Mouse (Mus musculus) central nervous system, embryonic 14 days (tissue): ENCODE measurements around the gene B4galt5. TPM values are rescaled to one million over a fixed set of nuclear protein-coding genes. Genes with fewer than 3 reads are reported as not detected.

Experiments
- polyA plus RNA-seq: library from polyadenylated mRNA; depleted of rRNA; stranded (reverse); fragments of >200 nt; gene quantifications from 2 replicates; pipeline ENCODE4 v1.2.3, GENCODE M21; 2012; rRNA removed

B4galt5 gene
- polyA plus RNA-seq, result 28.0 and 31.8 TPM in 2 replicates

GRCm38 (mm10) chr2:167348376-167349282 lies at the start of gene B4galt5:
B4galt5 (minus strand) TSS chr2:167349183.

Other genes with a start within 250 kb of the B4galt5 start
- 4.5 and 5.4 TPM in 2 replicates for gene Kcnb1, start 159.0 kb downstream of the B4galt5 start, polyA plus RNA-seq
- gene Ptgis, start 108.6 kb downstream of the B4galt5 start, polyA plus RNA-seq, result 4.0 and 9.0 TPM in 2 replicates
- gene Slc9a8, start 72.5 kb upstream of the B4galt5 start, polyA plus RNA-seq, result 40.4 and 41.8 TPM in 2 replicates
- 120 and 139 TPM in 2 replicates for gene Rnf114, start 143.5 kb upstream of the B4galt5 start, polyA plus RNA-seq
- gene Spata2, start 143.7 kb upstream of the B4galt5 start, polyA plus RNA-seq, result 32.2 and 36.4 TPM in 2 replicates
- gene Snai1, start 189.0 kb upstream of the B4galt5 start, polyA plus RNA-seq, result 10.1 and 29.1 TPM in 2 replicates